Mouse (Mus musculus): Measurements from ENCODE around the gene Gm5728. TPM values are rescaled to one million over a fixed set of nuclear protein-coding genes. Genes with fewer than 3 reads are reported as not detected.
"Not testable (repeated sequence)": the region's sequence is repeated elsewhere in the genome, so short reads cannot be mapped to it uniquely, and the experiment has no call there.

Gm5728 gene
- not detected in 2 replicates for polyA plus RNA-seq (2012)

DNA sequence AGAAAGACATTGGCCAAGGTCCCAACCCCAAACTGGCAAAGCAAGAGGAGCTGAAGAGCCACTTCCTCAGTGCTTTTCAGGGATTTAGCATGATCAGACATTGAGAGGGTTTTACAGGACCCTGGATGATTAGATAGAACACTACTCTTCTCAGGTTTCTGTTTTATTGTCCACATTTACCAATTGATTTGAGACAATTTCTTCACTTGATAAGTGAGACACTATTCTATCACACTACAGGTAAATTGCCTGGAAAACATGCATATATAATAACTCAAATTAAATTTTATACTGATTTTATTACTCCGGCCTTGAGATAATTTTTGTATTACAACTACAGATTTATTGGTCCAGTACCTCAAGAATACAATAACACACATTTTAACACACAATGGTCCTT is at the start of gene Gm5728:
Gm5728 (minus strand) TSS at position 101 of the 400 bp plus-strand sequence.
- not testable (repeated sequence) for H3K4me1 ChIP-seq (ENCODE audit: control insufficient read depth); H3K9me3 ChIP-seq (ENCODE audit: control insufficient read depth, low read length)

DNA sequence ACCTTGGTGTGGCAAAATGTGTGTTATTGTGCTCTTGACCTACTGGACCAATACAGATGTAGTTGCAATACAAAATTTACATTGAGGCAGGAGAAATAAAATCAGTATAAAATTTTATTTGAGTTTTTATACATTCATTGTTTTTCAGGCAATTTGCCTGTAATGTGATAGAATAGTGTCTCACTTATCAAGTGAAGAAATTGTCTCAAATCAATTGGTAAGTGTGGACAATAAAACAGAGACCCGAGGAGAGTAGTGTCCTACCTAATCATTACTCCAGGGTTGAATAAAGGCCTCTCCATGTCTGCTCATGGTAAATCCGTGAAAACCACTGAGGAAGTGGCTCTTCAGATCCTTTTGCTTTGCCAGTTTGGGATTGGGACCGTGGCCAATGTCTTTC is 42.4 kb upstream of the Gm5728 start, which contains the start of gene Vmn1r100:
Vmn1r100 (plus strand) TSS at position 301 of the 400 bp plus-strand sequence.
- not testable (repeated sequence) for H3K9me3 ChIP-seq (ENCODE audit: control insufficient read depth, low read length); H3K4me3 ChIP-seq (replicated peaks); H3K36me3 ChIP-seq (ENCODE audit: control insufficient read depth); H3K27me3 ChIP-seq (ENCODE audit: control insufficient read depth); H3K4me1 ChIP-seq (ENCODE audit: control insufficient read depth)

More for the DNA sequence above, at the start of gene Gm5728:
- not testable (repeated sequence) for H3K27me3 ChIP-seq (ENCODE audit: control insufficient read depth); H3K36me3 ChIP-seq (ENCODE audit: control insufficient read depth); H3K4me3 ChIP-seq (replicated peaks)

DNA sequence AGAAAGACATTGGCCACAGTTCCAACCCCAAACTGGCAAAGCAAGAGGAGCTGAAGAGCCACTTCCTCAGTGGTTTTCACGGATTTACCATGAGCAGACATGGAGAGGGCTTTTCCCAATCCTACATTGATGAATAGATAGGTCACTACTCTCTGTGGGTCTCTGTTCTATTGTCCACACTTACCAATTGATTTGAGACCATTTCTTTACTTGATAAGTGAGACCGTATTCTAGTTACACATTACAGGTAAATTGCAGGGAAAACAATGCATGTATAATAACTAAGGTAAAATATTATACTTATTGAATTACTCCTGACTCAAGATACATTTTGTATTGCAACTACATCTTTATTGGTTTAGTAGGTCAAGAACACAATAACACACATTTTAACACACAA is 41.2 kb downstream of the Gm5728 start, which contains the start of gene Gm4133:
Gm4133 (minus strand) TSS at position 101 of the 400 bp plus-strand sequence.
- not testable (repeated sequence) for H3K4me3 ChIP-seq (replicated peaks); H3K9me3 ChIP-seq (ENCODE audit: control insufficient read depth, low read length); H3K4me1 ChIP-seq (ENCODE audit: control insufficient read depth); H3K27me3 ChIP-seq (ENCODE audit: control insufficient read depth); H3K36me3 ChIP-seq (ENCODE audit: control insufficient read depth)

Other genes starting within 250 kb of the Gm5728 start
- not detected in 2 replicates for gene Vmn1r93, start 236.3 kb downstream of the Gm5728 start, polyA plus RNA-seq (2012)
- not detected in 2 replicates for gene Vmn1r94, start 207.0 kb downstream of the Gm5728 start, polyA plus RNA-seq (2012)
- gene Vmn1r95, start 181.7 kb downstream of the Gm5728 start, polyA plus RNA-seq (2012): not detected in 2 replicates
- not detected in 2 replicates for gene Gm6164, start 169.8 kb downstream of the Gm5728 start, polyA plus RNA-seq (2012)
- gene Gm4498, start 141.6 kb downstream of the Gm5728 start, polyA plus RNA-seq (2012): not detected in 2 replicates
- 0.03 TPM in 1 of 2 replicates, not detected in the other for gene Gm5890, start 112.6 kb downstream of the Gm5728 start, polyA plus RNA-seq (2012)
- not detected in 2 replicates for gene Gm4133, start 41.3 kb downstream of the Gm5728 start, polyA plus RNA-seq (2012)
- not detected in 2 replicates for gene Vmn1r100, start 42.5 kb upstream of the Gm5728 start, polyA plus RNA-seq (2012)
- gene Vmn1r101, start 67.2 kb upstream of the Gm5728 start, polyA plus RNA-seq (2012): not detected in 2 replicates
- gene Gm10670, start 99.5 kb upstream of the Gm5728 start, polyA plus RNA-seq (2012): not detected in 2 replicates
- gene Vmn1r103, start 135.1 kb upstream of the Gm5728 start, polyA plus RNA-seq (2012): not detected in 2 replicates
- gene Vmn1r104, start 158.4 kb upstream of the Gm5728 start, polyA plus RNA-seq (2012): not detected in 2 replicates
- gene Gm5726, start 170.3 kb upstream of the Gm5728 start, polyA plus RNA-seq (2012): not detected in 2 replicates
- gene Gm4141, start 200.8 kb upstream of the Gm5728 start, polyA plus RNA-seq (2012): not detected in 2 replicates
- not detected in 2 replicates for gene Gm4513, start 223.6 kb upstream of the Gm5728 start, polyA plus RNA-seq (2012)